Mouse (Mus musculus) limb, embryonic 10.5 days (tissue): ENCODE data around the gene 5730455P16Rik. TPM values are rescaled to one million over a fixed set of nuclear protein-coding genes. Genes with fewer than 3 reads are reported as not detected.

Experiments
- DNase-seq: peaks from one replicate; pipeline ENCODE4 v3.0.0-alpha.2; 2017; ENCODE audit warnings: low spot score
- H3K27ac ChIP-seq: fragments of 300-500 bp; sonication (generic); 2 replicates; pipeline ENCODE4 v1.5.1; 2016; ENCODE audit warnings: mild to moderate bottlenecking
- H3K27me3 ChIP-seq: fragments of 300-500 bp; sonication (generic); 2 replicates; pipeline ENCODE4 v1.6.1; 2016; ENCODE audit warnings: low read depth, mild to moderate bottlenecking; ENCODE audit not compliant: poor library complexity, severe bottlenecking
- H3K36me3 ChIP-seq: fragments of 300-500 bp; sonication (generic); 2 replicates; pipeline ENCODE4 v1.6.1; 2016; ENCODE audit warnings: mild to moderate bottlenecking, moderate library complexity
- H3K4me1 ChIP-seq: fragments of 300-500 bp; sonication (generic); 2 replicates; pipeline ENCODE4 v1.6.1; 2016
- H3K4me3 ChIP-seq: fragments of 300-500 bp; sonication (generic); 2 replicates; pipeline ENCODE4 v1.5.1; 2016; ENCODE audit warnings: mild to moderate bottlenecking, moderate library complexity
- H3K9me3 ChIP-seq: fragments of 300-500 bp; sonication (generic); replicated peaks from 2 replicates; pipeline ENCODE4 v1.6.1; 2016; ENCODE audit warnings: mild to moderate bottlenecking
- WGBS: fragments of 180-500 bp; shearing (Covaris S2); methylation state at CpG from one replicate; pipeline ENCODE4 v1.1.7; 2016; 5-methylcytosine and 5-hydroxymethylcytosine counted together
- polyA plus RNA-seq: library from polyadenylated mRNA; unstranded; fragments of >200 nt; fragmentation: Nextera tagmentation; extraction: Ambion mirVana; gene quantifications from 2 replicates; pipeline ENCODE4 v1.2.1, GENCODE M21; 2016

Gene 5730455P16Rik
- polyA plus RNA-seq, 1 experiment from 2014 or later: 25.0 TPM

DNA sequence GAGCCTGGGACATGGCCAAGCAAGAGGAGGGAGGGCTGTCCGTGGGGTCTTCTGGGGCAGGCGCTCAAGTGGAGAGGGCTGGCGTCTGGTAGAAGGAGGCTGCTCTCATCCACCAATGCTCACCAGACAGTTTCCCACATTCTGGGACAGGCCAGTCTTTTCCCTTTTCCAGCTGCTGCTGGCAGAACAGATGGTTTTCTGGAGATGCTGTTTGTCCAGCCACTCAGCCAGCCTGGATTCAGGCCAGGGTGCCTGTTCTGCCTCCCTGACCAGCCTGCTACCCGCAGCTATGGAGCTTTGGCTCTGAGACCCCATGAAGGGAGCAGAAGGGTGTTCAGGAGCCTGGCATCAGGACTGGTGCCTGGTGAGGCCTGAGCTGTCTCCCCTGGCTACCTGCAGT is 66.6 kb downstream of the 5730455P16Rik start:
- 85% methylated on average over 4 of the region's 4 CpGs for WGBS
- Histone ChIP-seq H3K9me3 (no peaks in the 10 kb centered on the region), H3K27ac (no peak overlapping the region), H3K4me3 (no peak overlapping the region), H3K4me1 (peaks cover 18% of the 10 kb centered on the region), H3K36me3 (no peaks in the 10 kb centered on the region), H3K27me3 (peaks cover 4% of the 10 kb centered on the region; the same call in 1 of the 2 replicates)
- DNase-seq: no peak

Other genes starting within 250 kb of the 5730455P16Rik start
- 33.0 and 40.4 TPM in 2 replicates for gene Tefm, start 235.9 kb downstream of the 5730455P16Rik start, polyA plus RNA-seq
- gene Adap2, start 223.9 kb downstream of the 5730455P16Rik start, polyA plus RNA-seq: 0.21 and 0.46 TPM in 2 replicates
- 4.2 and 5.0 TPM in 2 replicates for gene Rnf135, start 194.2 kb downstream of the 5730455P16Rik start, polyA plus RNA-seq
- gene Rhot1, start 169.0 kb downstream of the 5730455P16Rik start, polyA plus RNA-seq: 51.9 and 53.4 TPM in 2 replicates
- gene Rhbdl3, start 77.1 kb downstream of the 5730455P16Rik start, polyA plus RNA-seq: 0.34 and 0.85 TPM in 2 replicates
- gene Zfp207, start 5.2 kb upstream of the 5730455P16Rik start, polyA plus RNA-seq: 295 and 314 TPM in 2 replicates
- gene Psmd11, start 50.6 kb upstream of the 5730455P16Rik start, polyA plus RNA-seq: 362 and 370 TPM in 2 replicates
- 1.4 and 1.6 TPM in 2 replicates for gene Cdk5r1, start 99.0 kb upstream of the 5730455P16Rik start, polyA plus RNA-seq